Mouse (Mus musculus) gonadal fat pad, adult 2 months (tissue): ENCODE measurements around the gene Ppp1r15a. TPM values are rescaled to one million over a fixed set of nuclear protein-coding genes. Genes with fewer than 3 reads are reported as not detected.

Experiments used
- DNase-seq: peaks from one replicate; pipeline ENCODE4 v3.0.0-alpha.2; 2012; ENCODE audit warnings: low read depth
- polyA plus RNA-seq: library from polyadenylated mRNA; depleted of rRNA; stranded (reverse); fragments of >200 nt; gene quantifications from 2 replicates; pipeline ENCODE4 v1.2.3, GENCODE M21; 2012; rRNA removed

Ppp1r15a gene
- 19.6 and 24.0 TPM in 2 replicates for polyA plus RNA-seq

DNA sequence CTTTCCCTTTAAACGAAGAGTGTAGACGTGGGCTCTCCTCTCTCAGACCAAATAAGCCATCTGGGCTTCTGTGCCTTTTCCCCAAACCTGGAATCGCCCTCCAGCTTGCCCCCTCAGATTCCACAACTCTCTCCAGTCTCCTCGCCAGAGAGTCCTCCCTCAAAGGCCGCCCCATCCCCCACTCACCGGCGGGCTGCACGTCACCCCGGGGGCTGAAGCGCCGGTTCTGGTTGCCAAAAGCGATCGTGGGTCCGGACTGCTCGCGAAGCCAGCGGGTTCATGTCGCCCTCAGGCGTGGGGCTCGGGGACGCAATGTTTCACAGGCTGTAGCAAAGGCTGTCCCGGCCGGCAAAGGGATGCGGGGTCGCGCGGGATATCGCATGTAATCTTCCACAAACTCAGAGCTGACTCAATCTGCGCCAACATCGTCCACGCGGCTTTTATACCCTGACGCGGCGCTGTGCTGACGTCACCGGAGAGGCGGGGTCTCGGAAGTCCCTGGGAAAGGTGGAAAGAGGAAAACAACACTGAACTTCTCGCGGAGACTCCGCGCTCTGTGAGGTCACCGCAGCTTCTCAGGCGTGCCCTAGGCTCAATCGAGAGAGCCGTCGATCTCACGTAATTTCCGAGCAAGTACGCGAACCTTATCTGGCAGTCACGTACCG is at the start of gene Ppp1r15a, which contains the start of gene Plekha4:
Gene Ppp1r15a (minus strand): TSS at position 460 of the 665 bp plus-strand sequence.
Gene Plekha4 (plus strand): TSS at position 522 of the 665 bp plus-strand sequence.
- no peak for DNase-seq

DNA sequence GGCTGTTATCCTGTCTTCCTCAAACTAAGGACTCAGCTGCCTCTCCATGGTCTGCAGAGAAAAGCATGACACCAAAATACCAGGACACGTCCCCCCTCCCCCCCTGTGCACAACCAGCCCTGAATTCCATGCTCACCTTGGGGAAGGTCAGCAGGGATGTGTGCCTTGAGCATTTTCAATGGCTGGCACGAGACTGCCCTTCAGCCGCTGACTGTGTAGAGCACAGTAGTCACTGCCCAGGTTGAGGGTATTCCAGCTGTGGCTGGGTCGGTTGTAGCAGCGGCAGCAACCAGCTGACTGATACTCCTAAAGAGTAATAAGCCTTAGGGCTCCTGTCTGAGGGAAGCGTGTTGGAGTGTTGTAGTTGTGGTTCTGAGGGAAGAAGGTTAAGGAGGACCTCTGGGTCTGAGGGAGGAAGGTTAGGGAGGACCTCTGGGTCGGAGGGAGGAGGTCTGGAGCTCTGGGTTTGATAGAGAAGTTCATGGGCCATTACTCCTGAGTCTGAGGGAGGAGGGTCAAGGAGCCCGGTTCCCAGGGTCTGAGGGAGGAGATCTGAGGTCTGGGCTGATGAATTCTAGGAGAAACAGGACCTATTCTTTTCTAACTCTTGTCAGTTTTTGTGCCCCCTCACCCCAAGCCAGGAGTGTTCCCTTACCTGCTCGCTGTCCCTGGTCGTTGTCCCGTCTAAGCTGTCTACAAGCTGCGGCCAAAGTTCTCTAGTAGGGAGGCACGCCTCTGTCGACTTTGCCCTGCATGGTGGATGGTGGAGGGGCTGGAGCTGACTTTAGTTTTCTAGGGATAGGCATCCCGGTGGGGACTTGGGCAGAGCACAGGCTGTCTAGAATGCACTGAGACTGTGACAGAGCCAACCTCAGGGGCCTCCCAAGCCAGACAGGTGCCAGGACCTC is 48.7 kb upstream of the Ppp1r15a start:
- DNase-seq, result no peak

DNA sequence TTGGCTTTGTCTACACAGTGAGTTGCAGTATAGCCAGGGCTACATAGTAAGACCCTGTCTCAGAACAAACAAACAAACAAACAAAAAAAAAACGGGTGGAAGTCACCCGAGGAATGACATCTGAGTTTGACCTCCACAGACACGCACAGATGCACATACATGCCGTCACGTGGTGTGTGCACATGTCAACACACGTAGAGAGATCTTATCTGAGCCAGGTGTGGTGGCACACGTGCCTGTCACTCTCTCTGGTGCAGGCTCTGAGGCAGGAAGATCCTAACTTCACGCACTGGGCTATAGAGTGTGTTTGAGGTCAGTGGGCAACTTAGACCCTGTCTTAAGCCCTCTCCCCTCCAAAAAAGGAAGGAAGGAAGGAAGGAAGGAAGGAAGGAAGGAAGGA is 47.9 kb upstream of the Ppp1r15a start:
- DNase-seq, result no peak

DNA sequence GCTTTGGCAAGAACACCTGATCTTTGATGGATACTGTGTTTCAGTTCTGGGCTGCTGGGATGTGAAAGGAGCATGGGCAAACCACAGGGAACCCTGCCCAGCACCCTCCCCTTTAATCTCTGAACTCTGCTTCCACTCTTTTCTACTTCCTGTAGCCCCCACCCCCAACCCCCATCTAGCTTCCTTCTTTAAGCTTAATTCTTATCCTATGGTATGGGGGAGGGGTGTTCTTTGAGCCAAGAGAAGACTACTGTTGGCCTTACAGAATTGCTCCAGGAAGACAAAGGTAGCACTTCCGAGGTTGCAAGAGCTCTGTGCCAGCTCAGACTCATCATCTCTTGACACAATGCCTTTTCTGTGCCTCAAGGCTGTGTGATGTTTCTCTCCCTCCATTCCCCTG is 45.9 kb upstream of the Ppp1r15a start:
- no peak for DNase-seq

DNA sequence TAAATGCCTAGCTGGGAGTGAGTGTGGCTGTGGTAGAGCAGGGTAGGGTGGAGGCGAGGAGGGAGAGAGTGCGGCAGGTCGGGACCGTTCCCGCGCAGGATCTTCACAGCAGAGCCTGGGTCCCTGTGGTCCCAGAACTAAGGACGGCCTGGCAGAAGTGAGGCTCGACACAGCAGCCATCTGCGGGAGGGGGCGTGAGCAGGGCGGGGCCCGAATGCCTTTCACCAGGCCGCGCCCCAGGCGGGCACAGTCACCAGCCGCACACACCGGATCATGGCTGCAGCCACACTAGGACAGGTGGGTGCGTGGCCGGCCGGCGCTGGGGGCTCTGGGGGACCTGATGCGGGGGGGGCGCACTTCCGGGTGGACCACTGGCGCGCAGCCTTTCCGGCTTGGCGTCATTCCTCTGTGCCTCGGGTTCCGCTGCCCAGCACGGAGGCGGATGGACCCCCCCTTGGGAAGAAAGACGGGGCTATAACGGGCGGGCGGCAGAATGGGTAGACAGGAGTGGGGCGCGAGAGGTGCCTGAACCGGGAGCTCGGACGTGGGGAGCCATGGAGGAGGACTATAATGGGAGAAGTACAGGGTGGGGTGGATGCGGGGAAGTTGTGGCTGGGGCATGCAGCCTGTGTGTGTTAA is 44.2 kb upstream of the Ppp1r15a start, which contains the start of gene Bcat2:
Gene Bcat2 (plus strand): TSS at position 51 of the 639 bp plus-strand sequence.
- DNase-seq, result no peak

- DNase-seq, result no peak
Observed at GRCm38 (mm10) chr7:45568601-45569473, 42.8 kb upstream of the Ppp1r15a start.

- DNase-seq, result peak; percentile 91
Observed at GRCm38 (mm10) chr7:45567780-45568516, 41.9 kb upstream of the Ppp1r15a start.

- DNase-seq, result no peak
Observed at GRCm38 (mm10) chr7:45567112-45567779, 41.2 kb upstream of the Ppp1r15a start.

DNA sequence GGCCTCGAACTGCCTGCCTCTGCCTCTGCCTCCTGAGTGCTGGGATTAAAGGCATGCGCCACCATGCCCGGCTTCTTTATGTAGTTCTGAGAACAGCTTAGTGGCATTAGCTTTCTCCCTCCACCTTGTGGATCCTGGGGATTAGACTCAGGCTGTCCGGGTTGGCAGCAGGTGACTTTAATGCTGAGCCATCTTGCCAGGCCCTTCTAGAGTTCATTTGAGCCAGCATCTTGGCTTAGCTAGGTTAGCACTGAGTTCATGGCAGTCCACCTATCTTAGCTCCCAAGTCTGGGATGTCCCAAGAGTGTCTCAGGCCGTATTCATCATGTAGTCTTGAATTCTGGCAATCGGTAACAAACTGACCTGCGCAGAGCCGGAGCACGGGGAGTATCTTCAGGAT is 39.4 kb upstream of the Ppp1r15a start:
- DNase-seq, result no peak

- no peak for DNase-seq
Observed at GRCm38 (mm10) chr7:45564811-45565210, 38.7 kb upstream of the Ppp1r15a start.

DNA sequence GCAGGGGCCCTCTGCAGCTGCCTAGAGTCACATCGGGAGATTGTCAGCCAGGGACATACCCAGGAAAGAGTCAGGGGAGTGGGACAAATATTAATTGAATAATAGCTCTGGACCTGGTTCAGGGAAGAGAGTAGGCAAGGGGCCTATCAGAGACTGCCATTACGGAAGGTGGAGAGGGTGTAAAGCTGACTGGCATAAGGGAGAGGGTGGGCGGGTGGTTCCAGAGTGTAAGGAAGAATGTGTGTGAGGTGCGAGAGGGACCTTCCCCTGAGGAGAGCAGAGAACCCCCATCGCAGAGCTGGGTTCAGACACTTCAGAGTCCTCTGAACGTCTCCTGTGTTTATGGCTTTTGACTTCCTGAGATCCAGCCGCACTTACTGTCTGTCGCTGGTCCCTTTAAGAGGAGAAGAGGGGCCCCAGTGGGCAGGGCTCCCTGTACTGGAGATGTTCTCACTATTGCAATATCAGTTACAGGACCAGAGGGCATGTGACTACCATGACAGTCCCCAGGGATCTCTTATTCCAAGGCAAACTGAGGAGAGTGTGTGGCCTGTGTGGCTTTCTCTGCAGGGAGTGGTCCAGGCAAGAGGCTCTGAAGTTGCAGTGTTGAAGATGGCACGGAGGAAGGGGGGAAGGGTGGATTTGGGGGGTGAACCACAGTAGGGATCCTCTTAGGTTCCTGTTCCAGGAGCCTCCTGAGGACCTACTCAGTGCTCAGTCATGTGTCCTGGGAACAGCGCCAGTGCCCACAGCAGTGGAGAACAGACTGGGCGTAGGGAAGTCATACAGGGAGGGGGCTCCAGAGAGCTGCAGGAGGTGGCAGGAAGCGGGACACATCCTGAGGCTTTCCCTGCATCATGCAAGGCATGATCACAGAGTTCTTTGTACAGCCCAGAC is 35.8 kb upstream of the Ppp1r15a start:
- DNase-seq, result no peak

DNA sequence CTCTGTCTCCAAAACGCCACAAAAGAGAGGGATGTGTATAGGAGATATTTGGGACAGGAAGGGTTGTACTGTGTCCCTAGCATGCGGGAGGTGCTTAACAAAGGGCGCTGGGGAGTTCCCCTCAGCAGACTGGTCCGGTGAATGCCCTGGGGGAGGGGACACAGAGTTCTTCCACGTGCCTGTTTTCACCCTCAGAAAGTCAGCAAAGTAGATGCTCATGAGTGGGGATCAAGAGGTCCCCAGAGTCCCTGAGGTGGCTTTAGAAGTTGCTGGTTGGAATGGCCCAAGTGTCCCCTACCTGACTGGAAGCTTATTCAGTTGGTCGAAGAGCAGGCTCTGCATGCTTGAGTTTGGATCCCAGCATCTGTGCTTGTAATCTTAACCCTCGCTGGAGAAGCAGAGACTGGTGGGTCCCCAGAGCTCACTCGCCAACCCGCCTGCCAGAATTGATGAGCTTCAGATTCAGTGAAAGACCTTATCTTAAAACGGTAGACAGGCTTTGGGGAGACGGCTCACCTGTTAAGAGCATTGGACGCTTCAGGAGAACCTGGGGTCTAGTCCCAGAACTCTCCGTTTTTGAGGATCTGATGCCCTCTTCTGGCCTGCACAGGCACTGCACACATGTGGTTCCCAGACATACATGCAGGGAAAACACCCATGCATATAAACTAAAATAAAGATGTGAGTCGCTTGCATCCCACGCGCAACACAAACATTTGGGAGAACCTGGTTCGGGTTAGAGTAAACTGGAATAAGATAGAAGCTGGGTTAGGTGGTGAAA is 35.0 kb upstream of the Ppp1r15a start:
- no peak for DNase-seq

DNA sequence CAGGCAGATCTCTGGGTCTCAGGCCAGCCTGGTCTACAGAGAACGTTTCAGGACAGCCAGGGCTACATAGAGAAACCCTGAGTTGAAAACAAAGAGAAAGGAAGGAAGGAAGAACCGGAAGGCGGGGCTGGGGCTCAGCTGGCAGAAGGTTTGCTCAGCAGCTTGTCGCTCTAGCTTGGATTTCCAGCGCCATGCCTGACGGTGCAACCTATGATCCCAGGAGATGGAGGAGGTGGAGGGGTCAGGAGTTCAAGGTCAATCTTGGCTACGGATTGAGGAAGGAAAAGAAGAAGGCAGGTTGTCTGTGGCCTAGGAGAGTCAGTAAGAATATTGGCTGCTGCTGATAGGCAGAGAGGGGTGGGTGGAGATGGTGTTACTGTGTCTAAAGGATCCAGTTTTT is 34.2 kb upstream of the Ppp1r15a start:
- DNase-seq, result no peak

DNA sequence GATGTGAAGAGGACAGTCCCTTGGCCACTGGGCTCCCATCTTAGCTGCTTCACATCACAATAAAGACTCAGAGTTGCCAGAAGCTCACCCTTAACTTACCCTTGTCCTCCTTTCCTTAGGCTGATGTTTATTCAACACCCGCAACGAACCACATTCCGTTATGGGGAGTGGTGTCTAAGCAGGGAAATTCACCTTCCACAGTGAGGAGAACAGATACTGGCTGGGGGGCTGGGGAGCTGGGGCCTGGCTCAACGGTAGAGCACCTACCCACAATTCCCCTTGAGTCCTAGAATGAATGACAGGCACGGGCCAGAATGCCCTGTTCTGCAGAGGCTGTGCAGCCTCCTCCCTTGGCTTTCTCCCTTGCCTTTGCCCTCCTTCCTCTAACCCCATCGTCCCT is 32.8 kb upstream of the Ppp1r15a start:
- DNase-seq, result no peak

DNA sequence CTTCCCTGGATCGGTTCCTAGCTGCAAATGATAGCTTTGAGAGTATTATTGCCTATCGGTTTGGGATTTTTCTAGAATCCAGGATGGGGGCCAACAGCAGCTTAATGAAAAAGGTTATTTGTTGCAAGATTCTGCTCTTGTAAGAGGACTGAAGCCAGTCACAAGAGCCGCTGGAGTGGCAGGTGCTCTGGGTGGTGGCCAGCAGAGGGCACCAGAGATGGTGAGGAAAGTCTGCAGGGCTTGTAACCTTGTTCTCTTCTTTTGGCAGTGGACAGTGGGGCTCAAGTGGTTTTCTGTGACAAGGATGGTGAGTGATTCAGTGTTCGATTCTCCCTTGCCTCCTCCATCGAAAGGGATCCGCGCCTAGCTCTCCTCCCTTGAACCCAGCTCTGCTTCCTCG is 29.7 kb upstream of the Ppp1r15a start:
- DNase-seq, result no peak

- DNase-seq, result no peak
Observed at GRCm38 (mm10) chr7:45554744-45555143, 28.7 kb upstream of the Ppp1r15a start, which contains the start of gene Hsd17b14. Hsd17b14 (plus strand) TSS chr7:45554893.

- no peak for DNase-seq
Observed at GRCm38 (mm10) chr7:45553990-45554389, 27.9 kb upstream of the Ppp1r15a start.

- no peak for DNase-seq
Observed at GRCm38 (mm10) chr7:45553519-45553918, 27.5 kb upstream of the Ppp1r15a start.
